Mouse (Mus musculus) lung, adult 18-20 months (tissue): ENCODE data around the gene Tgfbr3l.
A peak's percentile ranks its signal among the peaks of the same experiment; 100 is the strongest.

Experiments
- DNase-seq, 2 experiments: peaks; one replicate each; pipeline ENCODE4 v3.0.0; 2022; ENCODE audit warnings: mixed read lengths in 2 of 2

The Tgfbr3l gene

GRCm38 (mm10) chr8:4265160-4265914 lies 17.3 kb downstream of the Tgfbr3l start:
- no peak for DNase-seq

GRCm38 (mm10) chr8:4267627-4268026 lies 19.6 kb downstream of the Tgfbr3l start:
- DNase-seq: no peak

- DNase-seq: no peak
Measured at GRCm38 (mm10) chr8:4269609-4270008, 21.6 kb downstream of the Tgfbr3l start.

DNA sequence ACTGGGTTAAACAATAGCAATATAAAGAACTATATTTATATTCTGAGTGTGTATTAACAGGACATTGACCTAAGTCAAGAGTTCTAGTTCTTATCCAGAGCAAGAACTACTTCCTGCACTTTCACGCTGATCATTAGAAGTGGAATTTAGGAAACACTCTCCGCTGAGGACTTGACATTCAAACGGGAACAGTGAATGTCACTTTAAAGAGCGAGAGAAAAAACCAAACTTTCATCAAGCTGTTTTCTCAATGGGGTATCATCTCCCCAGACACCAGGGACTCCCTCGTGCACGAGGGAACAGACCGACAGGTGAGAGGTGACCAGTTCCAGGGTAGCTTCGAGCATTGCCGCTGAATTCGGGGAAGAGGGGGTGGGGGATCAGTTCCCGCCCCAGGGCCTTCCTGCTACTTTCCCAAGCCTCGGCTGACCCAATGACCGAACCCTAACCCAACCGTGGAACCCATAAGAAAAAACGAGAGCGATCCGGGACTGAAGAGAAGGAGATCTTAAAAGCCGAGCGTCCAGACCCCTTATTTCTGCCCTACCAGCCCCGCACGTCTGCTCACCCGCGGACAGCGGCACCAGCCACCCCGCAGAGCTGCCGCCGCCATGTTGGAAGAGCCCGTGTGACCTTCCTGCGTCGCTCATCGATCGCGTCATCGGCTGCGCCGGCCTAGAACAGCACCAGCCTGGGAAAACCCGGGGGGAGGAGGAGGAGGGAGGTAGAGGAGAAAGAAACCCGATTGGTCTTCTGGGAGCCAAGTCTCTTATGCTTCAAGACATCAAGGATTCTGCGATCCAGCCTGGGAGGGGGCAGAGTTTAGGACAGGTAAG lies 27.5 kb downstream of the Tgfbr3l start, which contains the start of gene Timm44:
Timm44 (minus strand) TSS at position 639 of the 836 bp plus-strand sequence.
- DNase-seq: peak; percentile 94 to 96

DNA sequence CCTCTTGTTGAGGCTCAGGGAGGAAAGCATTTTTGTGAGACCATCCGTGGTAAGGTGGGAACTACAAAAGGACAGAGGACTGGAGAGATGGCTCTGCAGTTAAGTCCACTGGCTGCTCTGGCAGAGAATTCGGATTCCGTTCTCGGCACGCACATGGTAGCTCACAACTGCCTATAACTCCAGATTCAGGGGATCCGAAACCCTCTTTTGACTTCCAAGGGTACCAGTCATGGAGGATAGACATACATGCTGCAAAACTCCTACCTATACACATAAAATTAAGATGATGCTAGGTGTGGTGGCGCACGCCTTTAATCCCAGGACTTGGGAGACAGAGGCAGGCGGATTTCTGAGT lies 28.1 kb downstream of the Tgfbr3l start:
- no peak for DNase-seq

- no peak for DNase-seq
Measured at GRCm38 (mm10) chr8:4292738-4293137, 44.7 kb downstream of the Tgfbr3l start.

- no peak for DNase-seq
Measured at GRCm38 (mm10) chr8:4297822-4298221, 49.8 kb downstream of the Tgfbr3l start.
